Mouse (Mus musculus) right cerebral cortex, adult 18-20 months (tissue): ENCODE results near the gene Psmd12.
"Not testable (repeated sequence)": the region's sequence is repeated elsewhere in the genome, so short reads cannot be mapped to it uniquely, and the experiment has no call there.

Experiments used
- DNase-seq: peaks from one replicate; pipeline ENCODE4 v3.0.0; 2022; ENCODE audit warnings: mixed read lengths

Gene Psmd12

GRCm38 (mm10) chr11:107462478-107462877, 16.8 kb upstream of the Psmd12 start:
- no peak for DNase-seq

DNA sequence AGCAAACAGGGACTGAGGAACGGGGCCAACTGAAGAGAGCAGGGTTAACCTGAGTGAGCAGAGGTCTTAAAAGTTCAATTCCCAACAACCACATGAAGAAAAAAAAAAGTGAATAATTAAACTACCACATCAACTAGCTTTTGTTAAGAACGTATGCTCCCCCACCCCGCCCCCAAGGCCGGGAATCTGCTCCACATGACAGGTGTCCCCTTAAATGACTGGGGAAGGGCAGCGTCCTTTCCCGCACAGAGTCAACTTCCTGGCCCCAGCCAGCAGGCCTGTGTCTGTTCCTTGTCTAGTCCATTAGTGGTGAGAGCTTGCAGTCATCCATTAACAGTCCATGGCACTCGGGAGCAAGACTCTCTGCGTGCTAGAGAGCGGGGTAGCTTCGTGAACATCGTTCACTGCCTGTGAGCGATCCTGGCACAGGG, 16.0 kb upstream of the Psmd12 start:
- DNase-seq: no peak

DNA sequence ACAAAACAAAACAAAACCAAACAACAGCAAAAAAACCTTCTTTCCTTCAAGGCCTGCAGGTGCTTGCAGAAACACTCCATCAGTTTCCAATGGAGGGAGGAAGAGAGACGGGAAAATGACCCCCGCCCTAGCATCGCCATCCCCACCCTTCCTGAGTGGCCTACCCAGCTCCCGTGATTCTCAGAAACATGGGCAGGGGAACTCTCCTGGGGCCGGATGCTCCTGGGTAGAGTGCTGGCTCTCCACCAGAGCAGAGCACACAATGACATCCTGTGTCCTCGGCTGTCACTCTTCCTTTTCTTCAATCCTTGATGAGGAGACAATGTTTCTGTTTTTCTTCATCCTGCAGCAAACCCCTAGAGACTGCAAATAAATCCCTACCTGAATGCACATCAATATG, 15.1 kb upstream of the Psmd12 start:
- no peak for DNase-seq

- DNase-seq: no peak
These were observed 14.2 kb upstream of the Psmd12 start for GRCm38 (mm10) chr11:107465041-107465440.

DNA sequence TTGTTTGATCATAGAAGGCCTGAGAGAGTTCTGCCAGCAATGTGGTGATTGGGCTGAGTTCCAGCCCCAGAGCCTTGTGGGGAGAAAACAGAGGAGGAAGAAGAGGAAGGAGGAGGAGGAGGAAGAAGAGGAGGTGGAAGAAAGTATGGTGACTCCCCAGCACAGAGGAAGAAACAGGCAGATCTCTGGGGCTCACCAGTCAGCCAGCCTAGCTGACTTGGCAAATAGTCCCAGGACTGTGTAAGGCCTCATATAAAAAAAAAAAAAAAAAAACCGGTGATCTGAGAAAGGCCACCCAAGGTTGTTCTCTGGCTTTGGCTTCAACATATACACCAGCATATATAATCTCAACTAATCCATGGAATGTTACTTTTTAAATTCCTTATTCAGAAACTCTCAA, 13.3 kb upstream of the Psmd12 start:
- no peak for DNase-seq

GRCm38 (mm10) chr11:107466611-107467391, 12.5 kb upstream of the Psmd12 start:
- no peak for DNase-seq

GRCm38 (mm10) chr11:107468252-107469030, 10.8 kb upstream of the Psmd12 start:
- DNase-seq: no peak

DNA sequence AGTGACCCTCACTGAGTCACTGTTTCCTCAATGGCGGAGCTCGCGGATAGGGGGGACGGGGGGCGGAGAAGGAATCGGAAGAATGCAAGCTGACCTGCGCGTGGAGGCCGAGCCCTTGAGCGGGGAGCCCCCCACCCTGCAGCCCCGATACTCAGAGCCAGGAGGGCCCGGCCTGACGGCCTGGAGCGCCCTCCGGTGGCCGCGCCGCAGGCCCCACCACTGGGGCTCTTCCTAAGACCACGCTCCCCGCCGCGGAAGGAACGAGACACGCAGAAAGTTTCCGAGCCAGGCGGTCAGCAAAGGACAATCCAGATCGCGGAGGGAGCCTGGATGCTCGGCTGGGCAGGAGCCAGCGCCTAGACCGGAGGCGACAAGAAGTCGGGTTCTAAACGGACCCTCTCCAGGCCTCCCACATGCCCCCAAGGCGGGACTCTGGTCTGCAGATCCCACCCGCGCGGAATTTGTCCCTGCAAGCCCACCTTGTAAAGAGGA, 10.2 kb upstream of the Psmd12 start:
- DNase-seq: peak; percentile 76

DNA sequence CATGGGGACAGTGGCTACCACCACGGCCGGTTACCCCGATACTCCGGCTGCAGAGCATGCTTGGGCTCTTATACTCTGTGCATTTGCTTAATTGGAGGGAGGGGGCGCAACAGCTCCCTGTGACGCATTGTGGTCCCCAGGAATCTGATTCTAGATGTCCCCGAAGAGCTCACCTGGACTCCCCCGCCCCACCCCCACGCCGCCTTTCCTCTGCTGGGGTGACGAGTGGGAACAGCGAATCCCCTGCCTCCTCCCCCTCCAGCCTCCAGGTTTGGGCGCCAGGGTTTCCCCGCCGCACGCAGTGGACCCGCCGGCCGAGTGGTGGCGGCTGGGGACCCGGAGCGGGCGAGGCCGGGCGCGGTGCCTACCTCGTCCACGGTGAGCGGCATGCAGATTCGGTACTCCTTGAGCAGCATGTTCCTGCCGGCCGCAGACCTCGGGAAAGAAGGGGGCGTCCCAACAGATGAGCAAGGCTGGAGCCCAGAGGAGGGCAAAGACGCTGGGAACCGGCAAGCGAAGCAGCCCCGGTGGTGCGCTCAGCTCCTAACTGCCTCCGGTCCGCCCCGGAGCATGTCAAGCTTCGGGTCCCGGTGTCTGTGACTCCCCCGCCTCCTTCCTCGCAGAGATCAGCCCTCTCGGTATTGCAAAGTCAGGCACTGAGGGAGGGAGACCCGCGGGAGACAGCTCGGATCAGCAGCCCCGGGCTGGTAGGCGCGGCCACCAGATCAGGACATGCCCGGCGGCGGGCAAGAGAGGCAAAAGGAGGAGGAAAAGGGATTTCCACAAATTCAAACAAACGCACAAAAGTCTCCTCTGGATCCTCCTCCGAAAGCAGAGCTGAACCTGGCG, 9.5 kb upstream of the Psmd12 start:
- peak; percentile 48 for DNase-seq

DNA sequence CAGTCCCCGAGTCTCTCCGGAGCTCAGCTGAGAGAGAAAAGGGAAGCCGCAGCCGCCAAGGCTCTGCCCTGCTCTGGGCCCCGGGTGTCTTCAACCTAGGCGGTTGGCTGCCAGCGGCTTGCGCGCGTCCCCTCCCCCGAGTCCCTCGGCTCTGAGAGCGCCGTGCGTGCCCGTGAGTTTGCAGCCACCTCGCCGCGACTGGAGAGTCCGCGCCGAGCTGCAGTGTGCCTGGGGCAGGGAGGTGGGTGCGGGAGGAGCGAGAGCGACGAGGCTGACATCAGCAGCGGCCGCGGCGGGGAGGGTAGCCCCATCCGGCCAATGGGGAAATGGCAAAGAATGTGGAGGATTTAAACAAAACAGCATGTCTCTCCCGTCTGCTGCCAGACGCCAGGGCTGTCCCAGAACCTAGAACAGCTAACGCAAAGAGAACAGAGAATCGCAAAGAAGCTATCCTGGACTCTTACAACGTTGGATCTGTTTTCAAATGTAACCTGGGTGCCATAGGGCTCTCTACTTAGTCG, 8.7 kb upstream of the Psmd12 start, which contains the start of gene Pitpnc1:
Gene Pitpnc1 (minus strand): TSS at position 179 of the 521 bp plus-strand sequence.
- DNase-seq: peak; percentile 89

DNA sequence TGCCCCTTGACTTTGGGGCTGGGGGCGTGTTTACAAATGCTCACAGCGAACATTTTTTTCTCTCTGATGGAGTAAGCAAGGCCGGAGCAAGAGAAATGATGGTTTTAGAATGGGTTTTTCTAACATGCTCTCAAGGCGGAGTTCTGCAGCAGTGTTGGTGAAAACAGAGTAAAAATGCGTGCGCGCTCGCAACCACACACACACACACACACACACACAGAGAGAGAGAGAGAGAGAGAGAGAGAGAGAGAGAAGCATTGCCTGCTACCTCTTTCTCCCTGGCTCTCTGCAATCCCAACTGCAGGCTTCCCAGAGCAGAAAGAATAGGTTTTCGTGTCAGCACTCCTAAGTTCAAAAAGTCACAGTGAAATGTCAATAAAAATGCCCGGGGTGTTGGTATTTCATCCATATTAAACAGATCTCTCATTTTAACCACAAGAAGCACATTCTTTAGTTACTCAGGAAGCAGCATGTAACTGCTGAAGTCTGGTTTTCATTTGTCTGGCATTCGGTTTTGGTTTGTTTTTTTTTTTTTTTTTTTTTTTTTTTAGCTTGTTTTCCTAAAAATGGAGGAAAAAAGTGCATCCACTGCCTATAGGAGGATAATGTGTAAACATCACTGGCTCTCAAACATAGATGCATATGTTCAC, 8.1 kb upstream of the Psmd12 start:
- DNase-seq: no peak

- no peak for DNase-seq
These were observed 7.0 kb upstream of the Psmd12 start for GRCm38 (mm10) chr11:107472304-107472703.

- peak; percentile 55 for DNase-seq
These were observed 6.0 kb upstream of the Psmd12 start for GRCm38 (mm10) chr11:107473137-107473820.

- no peak for DNase-seq
These were observed 549 bp downstream of the Psmd12 start for GRCm38 (mm10) chr11:107479862-107480203.

DNA sequence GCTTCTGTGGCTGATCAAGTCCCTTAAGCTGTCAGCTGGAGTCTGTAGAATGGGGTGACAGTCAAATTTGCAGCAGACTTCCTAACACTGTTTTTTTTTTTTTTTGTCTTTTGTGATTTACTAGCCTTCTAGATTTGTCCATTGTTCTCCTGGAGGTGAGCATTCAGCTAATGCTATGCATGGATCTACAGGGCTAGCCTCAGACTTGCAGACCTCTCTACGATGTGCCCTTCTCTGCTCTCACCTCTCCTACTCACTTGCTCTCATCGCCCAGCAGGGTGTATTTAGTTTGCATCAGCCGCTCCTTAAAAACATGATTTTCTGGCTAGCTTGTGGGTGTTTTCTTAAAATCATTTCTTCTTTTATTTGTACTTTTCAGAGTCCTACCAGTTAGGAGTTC, 5.1 kb downstream of the Psmd12 start:
- DNase-seq: no peak

DNA sequence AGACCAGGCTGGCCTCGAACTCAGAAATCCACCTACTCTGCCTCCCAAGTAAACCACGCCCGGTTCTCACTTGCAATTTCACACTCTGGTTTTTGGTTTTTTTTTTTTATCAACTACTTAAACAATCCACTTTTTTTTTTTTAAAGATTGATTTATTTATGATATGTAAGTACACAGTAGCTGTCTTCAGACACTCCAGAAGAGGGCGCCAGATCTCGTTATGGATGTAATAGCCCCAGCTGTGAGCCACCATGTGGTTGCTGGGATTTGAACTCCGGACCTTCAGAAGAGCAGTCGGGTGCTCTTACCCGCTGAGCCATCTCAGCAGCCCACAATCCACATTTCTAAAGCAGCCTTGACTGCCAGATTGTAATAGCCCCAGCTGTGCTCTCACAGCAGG, 23.5 kb downstream of the Psmd12 start:
- DNase-seq: no peak

DNA sequence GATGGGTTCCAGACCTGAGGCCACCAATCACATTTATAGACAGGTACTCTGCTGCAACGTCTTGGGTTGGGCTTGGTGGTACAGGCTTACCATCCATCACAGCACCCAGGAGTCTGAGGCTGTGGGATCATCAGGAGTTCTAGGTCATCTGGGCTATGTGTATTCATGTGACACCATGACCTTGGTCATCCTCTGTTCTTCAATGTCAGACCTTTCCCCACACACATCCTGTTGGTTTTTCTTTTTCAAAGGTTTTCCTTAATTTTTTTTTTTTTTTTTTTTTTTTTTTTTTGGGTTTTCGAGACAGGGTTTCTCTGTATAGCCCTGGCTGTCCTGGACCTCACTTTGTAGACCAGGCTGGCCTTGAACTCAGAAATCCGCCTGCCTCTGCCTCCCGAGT, 25.1 kb downstream of the Psmd12 start:
- DNase-seq: not testable (repeated sequence)

DNA sequence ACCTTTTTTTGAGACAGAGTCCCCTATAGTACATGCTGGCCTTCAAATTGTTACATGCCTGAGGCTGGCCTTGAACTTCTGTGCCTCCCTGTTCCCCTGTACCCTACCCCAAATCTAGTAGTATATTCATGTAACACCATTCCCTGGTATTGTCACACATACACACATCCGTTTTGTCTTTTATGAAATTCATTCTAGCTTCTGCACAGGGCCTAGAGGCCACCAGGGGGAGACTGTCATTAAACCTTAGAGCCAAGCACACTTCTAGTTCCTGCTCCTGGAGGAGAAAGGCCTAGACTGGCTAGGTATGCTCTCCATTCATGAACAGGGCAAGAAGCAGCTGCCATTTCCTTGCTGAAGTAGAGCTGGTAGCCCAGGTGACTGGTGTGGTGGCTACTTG, 27.0 kb downstream of the Psmd12 start:
- DNase-seq: no peak

DNA sequence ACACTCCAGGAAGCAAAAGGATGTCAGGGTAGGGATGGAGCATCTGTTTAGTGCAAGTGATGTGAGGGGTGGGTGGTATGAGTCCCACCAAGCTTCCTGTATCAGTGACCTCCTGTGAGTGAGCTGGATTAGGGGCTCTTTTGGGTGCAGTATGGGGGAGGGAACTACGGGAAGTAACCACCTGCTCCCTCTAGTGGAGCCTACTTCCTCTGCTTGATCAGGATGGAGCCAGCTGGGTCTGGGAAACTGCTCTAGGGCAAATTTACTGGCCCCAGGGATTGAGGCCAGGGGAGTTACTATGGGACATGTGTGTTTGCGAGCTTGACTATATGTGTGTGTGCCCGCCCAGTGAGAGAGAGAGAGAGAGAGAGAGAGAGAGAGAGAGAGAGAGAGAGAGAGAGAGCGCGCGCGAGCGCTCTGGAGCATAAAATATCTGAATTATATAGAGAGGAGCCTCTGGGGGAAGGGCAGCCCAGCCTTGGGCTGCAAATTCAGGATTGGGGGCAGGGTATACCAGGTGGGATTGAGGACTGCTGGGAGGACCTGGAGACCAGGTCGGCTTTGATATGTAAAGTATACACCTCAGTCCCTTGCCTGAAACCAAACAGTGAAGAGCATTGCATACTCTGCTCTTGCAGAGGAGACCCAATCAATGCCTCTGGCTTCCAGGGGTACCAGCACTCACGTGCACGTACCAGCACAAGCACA, 30.5 kb downstream of the Psmd12 start:
- DNase-seq: no peak

DNA sequence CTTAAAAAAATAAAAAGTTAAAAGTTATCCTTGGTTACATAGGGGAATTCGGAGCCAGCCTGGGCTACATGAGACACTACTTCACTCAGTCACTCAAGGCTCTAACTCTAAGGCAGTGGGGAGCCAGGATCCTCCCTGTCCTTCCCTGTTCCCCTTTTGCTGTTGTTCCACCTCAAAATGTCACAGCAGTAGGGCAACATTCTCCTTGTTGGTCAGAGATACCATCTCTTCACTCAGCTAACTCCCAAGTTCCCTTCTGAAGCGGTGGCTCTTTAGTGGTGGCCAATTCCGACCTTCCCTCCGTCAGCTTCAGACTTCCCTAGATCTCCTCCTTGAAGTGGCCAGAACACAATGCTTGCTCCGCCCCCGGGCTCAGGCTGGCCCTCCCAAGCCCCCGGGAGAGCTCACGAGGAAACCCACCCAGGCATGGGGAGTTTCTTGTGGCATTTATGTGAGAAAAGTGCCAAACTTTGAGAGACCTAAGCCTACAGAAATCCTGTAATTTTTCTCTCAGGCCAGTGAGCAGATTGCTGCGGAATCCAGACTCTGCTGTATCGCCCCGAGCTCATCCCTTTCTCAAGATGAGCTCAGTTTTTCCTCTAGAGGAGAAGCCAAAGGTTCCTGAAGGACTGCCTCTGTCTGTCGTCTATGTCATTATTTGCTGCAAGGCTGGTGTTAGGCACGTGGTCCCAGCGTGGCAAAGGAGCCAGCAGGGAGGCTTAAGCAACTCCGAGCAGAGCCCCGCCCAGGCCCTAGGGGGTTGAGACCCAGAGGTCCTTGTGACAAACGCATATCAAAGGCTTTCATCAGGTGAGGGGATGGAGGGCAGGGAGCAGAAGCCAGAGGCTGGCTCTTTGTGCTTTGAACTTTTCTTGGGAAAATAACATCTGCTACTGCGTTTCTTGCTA, 31.3 kb downstream of the Psmd12 start:
- DNase-seq: no peak
